Mouse (Mus musculus) heart, embryonic 14.5 days (tissue): ENCODE measurements around the gene Bhmt2. TPM values are rescaled to one million over a fixed set of nuclear protein-coding genes. Genes with fewer than 3 reads are reported as not detected.

Experiments
- ATAC-seq: fragments of 200-750 bp; cut with Nextera tagmentation; 2 replicates; pipeline ENCODE4 v1.8.0; 2017; ENCODE audit warnings: low read depth, moderate TSS enrichment; ENCODE audit not compliant: insufficient number of reproducible peaks, insufficient read depth, low FRiP score
- H3K27ac ChIP-seq, 2 experiments: fragments of 200-500 bp in 1 of 2; fragments of 300-500 bp in 1 of 2; sonication (generic) in 1 of 2; replicated peaks in 1 of 2; 2 replicates each; pipeline ENCODE4 v1.5.1; 2012 to 2014; ENCODE audit warnings: low read depth in 2 of 2, low read length in 2 of 2, control low read depth in 1 of 2, mild to moderate bottlenecking in 1 of 2, mixed read lengths in 1 of 2; ENCODE audit not compliant: control insufficient read depth in 1 of 2, insufficient read depth in 1 of 2
- H3K27me3 ChIP-seq: fragments of 300-500 bp; sonication (generic); 2 replicates; pipeline ENCODE4 v1.6.1; 2014; ENCODE audit warnings: mild to moderate bottlenecking, low read length, control low read depth; ENCODE audit not compliant: control insufficient read depth, insufficient read depth
- H3K36me3 ChIP-seq: fragments of 300-500 bp; sonication (generic); 2 replicates; pipeline ENCODE4 v1.6.1; 2014; ENCODE audit warnings: mild to moderate bottlenecking, control low read depth, low read length, mixed read lengths; ENCODE audit not compliant: control insufficient read depth, insufficient read depth
- H3K4me1 ChIP-seq, 2 experiments: fragments of 200-500 bp in 1 of 2; fragments of 300-500 bp in 1 of 2; sonication (generic) in 1 of 2; 2 replicates each; pipeline ENCODE4 v1.6.1; 2012 to 2014; ENCODE audit warnings: low read length in 2 of 2, control low read depth in 1 of 2, mixed read lengths in 1 of 2; ENCODE audit not compliant: control insufficient read depth in 2 of 2, insufficient read depth in 2 of 2
- H3K4me2 ChIP-seq: fragments of 300-500 bp; sonication (generic); 2 replicates; pipeline ENCODE4 v1.6.1; 2014; ENCODE audit warnings: mild to moderate bottlenecking, low read length
- H3K4me3 ChIP-seq, 2 experiments: fragments of 200-500 bp in 1 of 2; fragments of 300-500 bp in 1 of 2; sonication (generic) in 1 of 2; 2 replicates each; pipeline ENCODE4 v1.5.1; 2012 to 2014; ENCODE audit warnings: low read length in 2 of 2, mild to moderate bottlenecking in 2 of 2, control low read depth in 1 of 2, low read depth in 1 of 2, moderate library complexity in 1 of 2; ENCODE audit not compliant: control insufficient read depth in 1 of 2, insufficient read depth in 1 of 2
- H3K9ac ChIP-seq: fragments of 300-500 bp; sonication (generic); 2 replicates; pipeline ENCODE4 v1.6.1; 2014; ENCODE audit warnings: mild to moderate bottlenecking, low read length
- H3K9me3 ChIP-seq: fragments of 300-500 bp; sonication (generic); 2 replicates; pipeline ENCODE4 v1.6.1; 2016; ENCODE audit warnings: low read length, control low read depth; ENCODE audit not compliant: control insufficient read depth
- WGBS: fragments of 180-500 bp; shearing (Covaris S2); extraction: QIAGEN DNeasy Blood & Tissue Kit; methylation state at CpG from one replicate; pipeline ENCODE4 v1.1.7; 2014; 5-methylcytosine and 5-hydroxymethylcytosine counted together
- polyA plus RNA-seq: library from polyadenylated mRNA; unstranded; fragments of >200 nt; fragmentation: Nextera tagmentation; extraction: Ambion mirVana; gene quantifications from 2 replicates; pipeline ENCODE4 v1.2.1, GENCODE M21; 2014

Bhmt2 gene
- polyA plus RNA-seq, 1 experiment from 2014 or later: not detected

DNA sequence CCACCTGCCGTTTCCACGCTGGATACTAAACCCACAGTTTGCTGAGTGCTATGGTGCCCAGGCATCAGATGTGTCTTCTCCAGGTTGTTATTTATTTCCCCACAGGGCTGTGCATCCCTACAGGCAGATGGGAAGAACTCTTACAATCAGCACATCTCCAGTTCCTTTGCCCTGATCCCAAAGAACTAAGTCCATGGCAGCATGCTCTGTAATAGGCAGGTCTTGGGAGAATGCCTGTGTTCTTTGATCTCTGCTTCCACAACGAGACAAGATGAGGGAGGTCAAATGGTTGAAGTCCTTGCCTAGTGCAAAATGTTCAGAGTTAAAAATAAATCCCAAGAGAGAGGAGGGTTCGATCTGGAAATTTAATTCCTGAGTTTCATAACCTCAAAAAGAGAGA is 34.5 kb downstream of the Bhmt2 start:
- Histone ChIP-seq H3K36me3 (no peaks in the 10 kb centered on the region), H3K9ac (no peak overlapping the region), H3K27me3 (no peaks in the 10 kb centered on the region), H3K4me3 (no peak overlapping the region), H3K27ac (no peak overlapping the region), H3K4me2 (no peak overlapping the region), H3K9me3 (no peaks in the 10 kb centered on the region), H3K4me1 (no peaks in the 10 kb centered on the region)
- ATAC-seq: no peak
- WGBS: 56% methylated on average over 4 of the region's 4 CpGs

DNA sequence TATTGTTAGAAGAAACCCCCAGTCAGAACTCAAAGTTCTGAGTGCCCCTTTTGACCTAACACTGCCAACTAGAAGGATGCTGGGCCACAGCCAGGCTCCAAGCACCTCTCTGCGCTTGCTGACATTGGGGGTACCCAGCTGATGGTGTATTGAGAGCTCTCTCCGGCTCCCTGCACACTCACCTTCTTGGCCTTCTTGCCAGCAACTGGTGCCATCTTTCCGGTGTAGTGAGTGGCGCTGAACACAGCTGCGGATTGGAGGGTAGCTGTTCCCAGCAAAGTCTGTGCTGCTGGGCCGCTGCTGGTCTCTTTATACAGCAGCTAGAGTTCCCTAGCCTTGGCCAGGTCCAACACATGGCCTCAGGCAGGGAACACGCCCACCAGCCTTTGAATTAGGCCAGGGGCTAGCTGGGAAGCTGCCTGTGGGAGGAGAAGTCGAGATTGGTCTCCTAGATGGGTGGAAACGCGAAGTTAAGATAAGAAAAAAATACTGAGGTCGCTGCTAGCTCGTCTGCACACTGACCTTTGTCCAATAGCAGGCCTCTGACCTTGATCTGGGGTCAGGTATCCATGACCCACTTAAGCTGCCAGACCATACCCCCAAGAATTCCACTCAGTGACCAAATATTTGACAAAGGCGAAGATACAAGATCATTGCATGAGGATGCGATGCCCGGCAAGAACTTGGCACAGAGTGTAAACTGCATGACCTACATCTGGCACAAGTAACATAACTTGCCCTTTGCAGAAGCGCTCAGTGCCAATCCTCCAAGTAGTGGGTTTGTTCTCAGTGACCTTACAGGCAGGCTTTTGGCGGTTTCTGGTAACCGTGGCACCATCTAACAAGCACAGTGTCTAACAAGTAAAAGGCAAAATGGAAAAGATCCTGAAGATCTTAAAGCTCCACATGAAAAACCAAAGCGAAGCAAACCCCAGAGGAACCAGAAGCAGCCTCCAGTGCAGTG is 36.5 kb downstream of the Bhmt2 start, which contains the start of gene Bhmt:
Bhmt (minus strand) TSS at position 680 of the 964 bp plus-strand sequence.
- Histone ChIP-seq H3K4me3 (no peak within 1 kb of the TSS), H3K36me3 (no peaks in the 10 kb centered on the region), H3K27ac (no peak within 1 kb of the TSS), H3K9ac (no peak within 1 kb of the TSS), H3K9me3 (no peaks in the 10 kb centered on the region), H3K4me1 (no peaks in the 10 kb centered on the region), H3K4me2 (no peak within 1 kb of the TSS), H3K27me3 (no peaks in the 10 kb centered on the region)
- ATAC-seq: no peak
- 65% methylated on average over 19 of the region's 19 CpGs for WGBS

DNA sequence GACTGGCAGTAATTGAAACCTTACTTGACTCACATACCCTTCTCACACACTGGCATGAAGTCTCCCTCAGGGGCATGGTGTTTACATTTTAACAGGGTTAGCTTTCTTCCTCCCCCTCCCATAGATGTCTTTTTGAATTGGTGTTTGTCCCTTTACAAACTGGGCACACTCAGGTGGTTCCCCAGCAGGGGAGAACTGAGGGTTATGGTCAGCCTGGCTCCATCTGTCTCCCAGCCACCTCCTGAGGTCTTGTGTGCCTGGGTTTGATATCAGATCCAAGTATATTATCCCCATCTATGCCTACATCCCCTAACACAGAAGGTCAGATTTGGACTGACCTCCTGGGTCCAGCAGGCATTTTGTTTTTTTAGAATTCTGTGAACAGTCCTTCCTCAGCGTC is 37.5 kb downstream of the Bhmt2 start:
- Histone ChIP-seq H3K27me3 (no peaks in the 10 kb centered on the region), H3K4me3 (no peak overlapping the region), H3K36me3 (no peaks in the 10 kb centered on the region), H3K27ac (no peak overlapping the region), H3K9me3 (no peaks in the 10 kb centered on the region), H3K4me1 (no peaks in the 10 kb centered on the region), H3K4me2 (no peak overlapping the region), H3K9ac (no peak overlapping the region)
- WGBS: 75% methylated on average over 1 of the region's 1 CpGs
- ATAC-seq: no peak

DNA sequence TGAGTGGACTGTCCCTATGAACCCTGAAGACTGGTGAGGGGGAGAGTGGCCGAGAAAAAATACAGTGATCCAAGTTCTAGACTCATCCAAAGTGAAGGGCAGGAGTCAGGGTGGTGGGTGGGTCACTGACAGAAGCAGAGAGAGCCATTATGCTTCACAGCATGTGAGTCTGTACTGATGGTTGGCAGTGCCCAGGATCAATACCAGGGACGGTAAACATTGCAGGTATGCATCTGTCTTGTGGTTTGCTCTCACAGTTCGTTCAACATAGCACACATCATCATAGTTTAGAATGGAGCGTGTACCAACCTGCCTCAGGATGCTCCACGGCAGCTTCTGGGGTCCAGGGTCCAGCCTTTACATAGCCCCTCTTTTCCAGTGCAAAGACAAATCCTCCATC is 41.2 kb downstream of the Bhmt2 start:
- Histone ChIP-seq H3K27ac (no peak overlapping the region), H3K4me3 (no peak overlapping the region), H3K36me3 (no peaks in the 10 kb centered on the region), H3K4me1 (no peaks in the 10 kb centered on the region), H3K9me3 (no peaks in the 10 kb centered on the region), H3K4me2 (no peak overlapping the region), H3K27me3 (no peaks in the 10 kb centered on the region), H3K9ac (no peak overlapping the region)
- WGBS: 85% methylated on average over 5 of the region's 5 CpGs
- no peak for ATAC-seq

DNA sequence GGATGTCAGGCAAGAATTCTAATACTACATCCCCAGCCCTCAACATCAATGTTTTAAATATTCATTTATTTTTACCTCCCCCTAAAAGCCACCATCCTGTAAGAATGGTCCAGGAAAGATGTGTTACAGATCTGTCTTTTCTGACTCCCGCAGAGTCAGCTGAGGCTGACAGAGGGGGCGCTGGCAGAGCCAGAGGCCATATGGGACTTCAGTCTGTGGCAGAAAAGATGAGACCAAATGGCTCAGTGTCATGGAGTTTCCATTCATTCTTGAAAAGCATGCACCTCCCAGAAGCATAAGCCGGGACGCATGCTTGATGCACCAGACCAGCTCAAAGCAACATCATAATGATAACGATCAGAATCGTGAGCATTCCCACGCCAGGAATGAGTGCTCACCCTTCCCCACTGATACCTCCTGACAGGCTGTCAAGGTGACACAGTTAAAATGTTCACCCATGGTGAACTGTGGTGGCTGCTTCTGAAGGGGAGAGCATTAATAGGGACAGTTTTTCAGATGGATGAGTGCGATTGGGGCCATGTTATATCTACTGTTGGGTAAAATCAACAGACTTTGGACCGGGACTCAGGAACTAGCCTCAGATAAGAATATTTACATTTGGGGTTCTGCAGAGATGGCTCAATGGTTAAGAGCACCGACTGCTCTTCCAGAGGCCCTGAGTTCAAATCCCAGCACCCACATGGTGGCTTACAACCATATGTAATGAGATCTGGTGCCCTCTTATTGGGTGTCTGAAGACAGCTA is 43.0 kb downstream of the Bhmt2 start:
- no peak for ATAC-seq
- Histone ChIP-seq H3K9me3 (no peaks in the 10 kb centered on the region), H3K27me3 (no peaks in the 10 kb centered on the region), H3K27ac (no peak overlapping the region), H3K4me1 (no peaks in the 10 kb centered on the region), H3K4me2 (no peak overlapping the region), H3K9ac (no peak overlapping the region), H3K4me3 (no peak overlapping the region), H3K36me3 (no peaks in the 10 kb centered on the region)
- WGBS: 76% methylated on average over 10 of the region's 10 CpGs

DNA sequence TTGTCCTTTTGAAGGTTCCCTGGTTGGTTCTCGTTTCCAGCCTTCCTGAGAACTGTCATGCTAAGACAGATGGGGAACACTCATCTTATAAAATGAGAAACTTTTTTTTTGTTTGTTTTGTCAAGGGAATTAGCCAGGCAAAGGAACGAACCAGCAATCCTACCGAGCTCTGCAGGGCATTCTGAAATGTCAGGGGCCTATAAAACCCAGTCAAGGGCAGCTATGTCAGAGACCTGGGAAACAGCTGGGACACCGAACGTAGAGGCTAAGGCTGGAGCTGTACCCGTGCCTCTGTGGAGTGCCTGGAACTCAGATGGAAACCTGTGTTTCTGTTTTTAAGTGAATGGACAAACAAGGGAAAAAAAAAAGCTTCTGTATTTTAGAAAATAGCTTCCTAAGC is 45.2 kb downstream of the Bhmt2 start:
- no peak overlapping the region for H3K4me3 ChIP-seq
- H3K9me3 ChIP-seq: no peaks in the 10 kb centered on the region
- H3K36me3 ChIP-seq: no peaks in the 10 kb centered on the region
- ATAC-seq: no peak
- WGBS: 45% methylated on average over 6 of the region's 6 CpGs
- no peak overlapping the region for H3K9ac ChIP-seq
- H3K27ac ChIP-seq: no peak overlapping the region
- H3K4me2 ChIP-seq: no peak overlapping the region
- H3K27me3 ChIP-seq: no peaks in the 10 kb centered on the region
- no peaks in the 10 kb centered on the region for H3K4me1 ChIP-seq

DNA sequence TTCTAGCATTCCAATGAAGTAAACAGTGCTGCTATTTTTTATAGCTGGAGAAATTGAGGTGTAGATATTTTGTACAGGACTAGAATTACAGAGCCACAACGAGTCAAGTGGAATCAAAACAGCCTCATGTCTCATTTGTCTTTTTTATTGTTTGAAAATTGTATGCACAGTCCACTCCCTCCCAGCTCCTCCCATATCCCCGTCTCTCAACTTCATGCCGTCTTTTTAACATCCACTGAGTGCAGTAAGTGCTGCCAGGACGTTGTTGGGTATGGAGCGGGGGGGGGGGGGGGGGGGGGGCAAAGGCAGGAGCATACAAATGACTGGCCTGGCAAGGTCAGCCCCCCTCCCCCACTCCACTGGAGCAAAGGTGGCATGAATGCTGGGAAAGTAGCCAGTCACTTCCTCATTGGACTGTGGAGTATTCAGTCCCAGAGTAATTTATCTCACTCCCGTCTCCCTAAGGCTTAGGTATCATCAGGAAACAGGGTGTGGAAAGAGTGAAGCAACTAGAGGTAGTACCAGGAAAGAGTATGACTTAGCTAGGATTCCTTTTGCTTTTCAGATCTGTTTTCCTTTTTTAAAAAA is 59.6 kb downstream of the Bhmt2 start:
- no peak overlapping the region for H3K27ac ChIP-seq
- no peaks in the 10 kb centered on the region for H3K36me3 ChIP-seq
- no peaks in the 10 kb centered on the region for H3K27me3 ChIP-seq
- H3K9me3 ChIP-seq: 0 out of 2 replicates have a peak, but pooled peaks cover 4% of the 10 kb centered on the region
- no peak for ATAC-seq
- WGBS: 46% methylated on average over 6 of the region's 6 CpGs
- H3K4me1 ChIP-seq: 0 out of 4 replicates have a peak, but pooled peaks cover 0 to 2% of the 10 kb centered on the region in 2 experiments
- no peak overlapping the region for H3K4me3 ChIP-seq
- H3K4me2 ChIP-seq: no peak overlapping the region
- no peak overlapping the region for H3K9ac ChIP-seq
